Mouse (Mus musculus) v-Abl transformed pro-B cells (cell line): ENCODE measurements around the gene 1700019A02Rik.

Source experiments
- in situ Hi-C, 2 experiments: fragments of 400-800 bp; cut with MboI; formaldehyde crosslinking; loops; one replicate each; pipeline ENCODE4 v1.15.1; 2025; ENCODE audit not compliant: unreplicated experiment in 2 of 2

1700019A02Rik gene

GRCm38 (mm10) chr1:53187536-53187935 is at the start of gene 1700019A02Rik:
Gene 1700019A02Rik, minus strand, starts transcription at chr1:53187636.
- in situ Hi-C loops, result no loop called here

- in situ Hi-C loops, result no loop called here
These were observed 38.6 kb upstream of the 1700019A02Rik start for GRCm38 (mm10) chr1:53226063-53226462.

GRCm38 (mm10) chr1:53225616-53226015 is 38.2 kb upstream of the 1700019A02Rik start:
- in situ Hi-C loops, result no loop called here

GRCm38 (mm10) chr1:53224775-53225174 is 37.3 kb upstream of the 1700019A02Rik start:
- in situ Hi-C loops, result no loop called here

GRCm38 (mm10) chr1:53210136-53210535 is 22.7 kb upstream of the 1700019A02Rik start:
- in situ Hi-C loops, result no loop called here

- in situ Hi-C loops, result no loop called here
These were observed 16.5 kb upstream of the 1700019A02Rik start for GRCm38 (mm10) chr1:53203902-53204301.

GRCm38 (mm10) chr1:53201630-53202199 is 14.3 kb upstream of the 1700019A02Rik start:
- in situ Hi-C loops, result no loop called here

- in situ Hi-C loops, result no loop called here
These were observed 7.1 kb upstream of the 1700019A02Rik start for GRCm38 (mm10) chr1:53194536-53194935.

- in situ Hi-C loops, result no loop called here
These were observed 3.8 kb upstream of the 1700019A02Rik start for GRCm38 (mm10) chr1:53191234-53191633.

GRCm38 (mm10) chr1:53189620-53190019 is 2.2 kb upstream of the 1700019A02Rik start:
- in situ Hi-C loops, result no loop called here

- in situ Hi-C loops, result no loop called here
These were observed 1.1 kb downstream of the 1700019A02Rik start for GRCm38 (mm10) chr1:53186301-53186700.

GRCm38 (mm10) chr1:53157715-53158114 is 29.7 kb downstream of the 1700019A02Rik start:
- in situ Hi-C loops, result no loop called here

GRCm38 (mm10) chr1:53123066-53123465 is 64.4 kb downstream of the 1700019A02Rik start:
- in situ Hi-C loops, result no loop called here

GRCm38 (mm10) chr1:53110561-53110960 is 76.9 kb downstream of the 1700019A02Rik start:
- in situ Hi-C loops, result no loop called here
